Mouse (Mus musculus) lung, postnatal 0 days (tissue): ENCODE results near the gene Gm49337.

ENCODE experiments used
- CTCF ChIP-seq: IDR thresholded peaks from 2 replicates; pipeline ENCODE4 v1.5.1; 2016; ENCODE audit warnings: antibody characterized with exemption, mild to moderate bottlenecking
- EP300 ChIP-seq: IDR thresholded peaks from 2 replicates; pipeline ENCODE4 v1.6.1; 2016; ENCODE audit warnings: antibody characterized with exemption, mild to moderate bottlenecking, control low read depth

DNA sequence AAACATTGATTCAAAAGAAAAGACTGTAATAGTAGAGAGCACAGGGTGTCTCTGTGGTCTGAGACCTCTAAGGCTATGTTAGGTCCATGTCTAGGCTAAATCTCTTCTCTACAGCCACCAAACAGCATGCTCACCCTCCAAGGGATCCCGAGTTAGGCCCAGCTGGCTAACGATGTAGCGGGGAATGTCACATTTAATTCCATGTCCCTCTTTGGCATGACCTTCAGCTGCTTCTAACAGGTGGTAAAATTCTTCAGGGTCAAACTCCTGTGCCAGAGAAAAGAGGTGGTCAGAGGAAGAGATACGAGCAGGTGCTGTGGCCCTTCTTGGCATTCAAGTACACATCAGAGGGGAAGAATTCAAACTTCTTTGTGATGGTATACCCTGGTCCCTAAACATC is 144.4 kb downstream of the Gm49337 start:
- TF ChIP-seq EP300, result no peak
- no peak for TF ChIP-seq CTCF
